Mouse (Mus musculus): Measurements from ENCODE around the gene Xylb. TPM values are rescaled to one million over a fixed set of nuclear protein-coding genes. Genes with fewer than 3 reads are reported as not detected.

Xylb gene
- polyA plus RNA-seq, 1 experiment: 7.8 TPM

DNA sequence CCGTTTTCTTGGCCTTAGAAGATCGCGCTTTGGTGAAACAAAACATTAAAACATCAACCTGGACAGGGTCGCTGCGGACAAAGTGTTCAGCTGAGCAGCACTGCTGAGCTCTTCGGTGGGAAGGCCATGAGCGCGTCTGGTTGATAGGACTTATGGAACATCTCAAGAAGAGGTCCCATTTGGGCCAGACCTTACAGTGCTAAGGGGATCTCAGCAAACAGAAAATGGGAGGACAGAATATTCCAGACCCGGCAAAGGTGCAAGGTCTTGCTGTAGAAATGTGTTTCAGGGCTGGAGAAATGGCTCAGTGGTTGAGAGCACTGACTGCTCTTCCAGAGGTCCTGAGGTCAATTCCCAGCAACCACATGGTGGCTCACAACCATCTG lies 33.9 kb upstream of the Xylb start:
- no peak for TF ChIP-seq POLR2A (IDR thresholded peaks at IDR 0.05; ENCODE audit: extremely low read depth, insufficient read depth, low read length)
- no peak for TF ChIP-seq CTCF (IDR thresholded peaks at IDR 0.05; ENCODE audit: extremely low read depth, insufficient read depth, low read length)
- peak overlapping the region; percentile 99 for H3K4me3 ChIP-seq (ENCODE audit: insufficient read depth, low read length)

DNA sequence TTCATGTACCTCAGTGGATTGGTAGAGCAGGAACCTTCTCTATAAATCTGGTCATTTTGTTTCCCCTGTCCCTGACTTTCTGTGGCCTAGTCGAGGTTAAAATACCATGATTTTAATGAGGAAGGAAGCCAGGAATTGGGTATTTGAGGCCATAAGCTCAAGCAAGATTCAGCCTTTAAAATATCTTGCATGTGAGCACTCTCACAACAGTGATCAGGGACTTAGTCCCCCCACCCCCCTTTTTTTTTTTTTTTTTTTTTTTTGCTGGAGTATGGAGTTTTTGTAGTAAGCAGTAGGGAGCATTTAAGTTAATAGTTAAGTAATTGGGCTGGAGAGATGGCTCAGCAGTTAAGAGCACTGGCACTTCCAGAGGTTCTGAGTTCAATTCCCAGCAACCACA lies 33.1 kb upstream of the Xylb start:
- TF ChIP-seq POLR2A (IDR thresholded peaks at IDR 0.05; ENCODE audit: extremely low read depth, insufficient read depth, low read length): no peak
- TF ChIP-seq CTCF (IDR thresholded peaks at IDR 0.05; ENCODE audit: extremely low read depth, insufficient read depth, low read length): no peak
- peaks cover 2% of the 10 kb centered on the region; the same call in 1 of the 2 replicates for H3K4me1 ChIP-seq (ENCODE audit: control insufficient read depth, insufficient read depth, low read length)
- H3K27ac ChIP-seq (ENCODE audit: insufficient read depth, low read length): no peak overlapping the region
- no peak overlapping the region for H3K4me3 ChIP-seq (ENCODE audit: insufficient read depth, low read length)

More for the DNA sequence above, 33.9 kb upstream of the Xylb start:
- Histone ChIP-seq H3K27ac (ENCODE audit: insufficient read depth, low read length) (peak overlapping the region; percentile 75), H3K4me1 (ENCODE audit: control insufficient read depth, insufficient read depth, low read length) (peaks cover 2% of the 10 kb centered on the region; the same call in 1 of the 2 replicates)

- Histone ChIP-seq H3K27ac (ENCODE audit: insufficient read depth, low read length) (no peak overlapping the region), H3K4me3 (ENCODE audit: insufficient read depth, low read length) (no peak overlapping the region), H3K4me1 (ENCODE audit: control insufficient read depth, insufficient read depth, low read length) (no peaks in the 10 kb centered on the region)
- no peak for TF ChIP-seq CTCF (IDR thresholded peaks at IDR 0.05; ENCODE audit: extremely low read depth, insufficient read depth, low read length)
- TF ChIP-seq POLR2A (IDR thresholded peaks at IDR 0.05; ENCODE audit: extremely low read depth, insufficient read depth, low read length): no peak
These were observed 28.7 kb upstream of the Xylb start for GRCm38 (mm10) chr9:119328488-119328887.

GRCm38 (mm10) chr9:119330186-119330963 lies 26.8 kb upstream of the Xylb start:
- Histone ChIP-seq H3K27ac (ENCODE audit: insufficient read depth, low read length) (no peak overlapping the region), H3K4me3 (ENCODE audit: insufficient read depth, low read length) (no peak overlapping the region), H3K4me1 (ENCODE audit: control insufficient read depth, insufficient read depth, low read length) (no peaks in the 10 kb centered on the region)
- TF ChIP-seq POLR2A (IDR thresholded peaks at IDR 0.05; ENCODE audit: extremely low read depth, insufficient read depth, low read length): no peak
- no peak for TF ChIP-seq CTCF (IDR thresholded peaks at IDR 0.05; ENCODE audit: extremely low read depth, insufficient read depth, low read length)

DNA sequence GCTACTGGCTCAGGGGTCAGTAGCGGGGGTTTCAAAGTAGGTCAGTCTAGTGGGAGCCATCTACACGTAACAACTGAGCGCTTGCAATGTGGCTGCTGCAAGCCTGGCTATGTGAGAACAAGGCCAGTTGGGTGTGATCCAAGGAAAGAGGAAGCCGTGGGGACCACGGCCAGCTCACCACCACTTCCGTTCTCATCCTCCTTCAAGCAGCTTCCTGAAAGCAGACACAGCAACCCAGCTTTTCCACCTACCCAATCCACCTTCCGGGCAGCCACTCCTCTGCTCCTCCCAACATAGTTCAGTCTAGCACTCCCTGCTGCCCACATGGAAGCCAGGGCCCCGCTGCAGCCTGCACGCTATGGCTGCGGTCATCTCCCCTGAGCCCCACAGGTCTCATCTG lies 22.9 kb upstream of the Xylb start:
- H3K27ac ChIP-seq (ENCODE audit: insufficient read depth, low read length): peak overlapping the region; percentile 31
- no peaks in the 10 kb centered on the region; the same call in 1 of the 2 replicates for H3K4me1 ChIP-seq (ENCODE audit: control insufficient read depth, insufficient read depth, low read length)
- TF ChIP-seq CTCF (IDR thresholded peaks at IDR 0.05; ENCODE audit: extremely low read depth, insufficient read depth, low read length): no peak
- TF ChIP-seq POLR2A (IDR thresholded peaks at IDR 0.05; ENCODE audit: extremely low read depth, insufficient read depth, low read length): no peak
- no peak overlapping the region for H3K4me3 ChIP-seq (ENCODE audit: insufficient read depth, low read length)

- Histone ChIP-seq H3K4me1 (ENCODE audit: control insufficient read depth, insufficient read depth, low read length) (no peaks in the 10 kb centered on the region; the same call in 1 of the 2 replicates), H3K4me3 (ENCODE audit: insufficient read depth, low read length) (no peak overlapping the region), H3K27ac (ENCODE audit: insufficient read depth, low read length) (peak overlapping the region; percentile 31)
- 0 out of 2 replicates have a peak, but pooled peaks have one; percentile 35 for TF ChIP-seq POLR2A (IDR thresholded peaks at IDR 0.05; ENCODE audit: extremely low read depth, insufficient read depth, low read length)
- no peak for TF ChIP-seq CTCF (IDR thresholded peaks at IDR 0.05; ENCODE audit: extremely low read depth, insufficient read depth, low read length)
These were observed 22.3 kb upstream of the Xylb start for GRCm38 (mm10) chr9:119334834-119335233.

GRCm38 (mm10) chr9:119335571-119335970 lies 21.6 kb upstream of the Xylb start:
- H3K4me1 ChIP-seq (ENCODE audit: control insufficient read depth, insufficient read depth, low read length): no peaks in the 10 kb centered on the region; the same call in 1 of the 2 replicates
- no peak overlapping the region for H3K4me3 ChIP-seq (ENCODE audit: insufficient read depth, low read length)
- TF ChIP-seq POLR2A (IDR thresholded peaks at IDR 0.05; ENCODE audit: extremely low read depth, insufficient read depth, low read length): no peak
- no peak for TF ChIP-seq CTCF (IDR thresholded peaks at IDR 0.05; ENCODE audit: extremely low read depth, insufficient read depth, low read length)
- H3K27ac ChIP-seq (ENCODE audit: insufficient read depth, low read length): no peak overlapping the region

- no peak overlapping the region for H3K4me3 ChIP-seq (ENCODE audit: insufficient read depth, low read length)
- H3K27ac ChIP-seq (ENCODE audit: insufficient read depth, low read length): no peak overlapping the region
- TF ChIP-seq POLR2A (IDR thresholded peaks at IDR 0.05; ENCODE audit: extremely low read depth, insufficient read depth, low read length) (no peak), CTCF (IDR thresholded peaks at IDR 0.05; ENCODE audit: extremely low read depth, insufficient read depth, low read length) (no peak)
- peaks cover 3% of the 10 kb centered on the region for H3K4me1 ChIP-seq (ENCODE audit: control insufficient read depth, insufficient read depth, low read length)
These were observed 19.3 kb upstream of the Xylb start for GRCm38 (mm10) chr9:119337842-119338241.

DNA sequence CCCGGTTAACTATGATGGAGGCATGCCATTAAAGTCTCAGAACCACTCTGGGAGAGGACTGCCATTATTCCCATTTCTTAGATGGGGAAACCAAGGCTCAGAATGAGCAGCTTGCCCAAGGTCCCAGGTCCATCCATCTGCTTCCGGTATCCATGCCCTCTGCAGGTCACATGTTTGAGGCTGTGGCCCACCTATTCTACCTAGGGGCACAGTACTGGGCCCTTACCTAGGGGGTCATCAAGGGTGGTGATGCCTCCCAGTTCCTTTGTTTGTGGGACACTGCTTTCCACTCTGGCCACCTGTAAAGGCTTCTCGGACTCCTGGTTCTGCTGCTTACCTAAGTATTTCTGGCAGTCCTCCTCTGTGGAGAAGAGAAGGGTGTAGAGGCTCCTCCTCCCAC lies 18.8 kb upstream of the Xylb start:
- TF ChIP-seq POLR2A (IDR thresholded peaks at IDR 0.05; ENCODE audit: extremely low read depth, insufficient read depth, low read length) (no peak), CTCF (IDR thresholded peaks at IDR 0.05; ENCODE audit: extremely low read depth, insufficient read depth, low read length) (no peak)
- Histone ChIP-seq H3K4me1 (ENCODE audit: control insufficient read depth, insufficient read depth, low read length) (peaks cover 3% of the 10 kb centered on the region), H3K4me3 (ENCODE audit: insufficient read depth, low read length) (no peak overlapping the region), H3K27ac (ENCODE audit: insufficient read depth, low read length) (no peak overlapping the region)

DNA sequence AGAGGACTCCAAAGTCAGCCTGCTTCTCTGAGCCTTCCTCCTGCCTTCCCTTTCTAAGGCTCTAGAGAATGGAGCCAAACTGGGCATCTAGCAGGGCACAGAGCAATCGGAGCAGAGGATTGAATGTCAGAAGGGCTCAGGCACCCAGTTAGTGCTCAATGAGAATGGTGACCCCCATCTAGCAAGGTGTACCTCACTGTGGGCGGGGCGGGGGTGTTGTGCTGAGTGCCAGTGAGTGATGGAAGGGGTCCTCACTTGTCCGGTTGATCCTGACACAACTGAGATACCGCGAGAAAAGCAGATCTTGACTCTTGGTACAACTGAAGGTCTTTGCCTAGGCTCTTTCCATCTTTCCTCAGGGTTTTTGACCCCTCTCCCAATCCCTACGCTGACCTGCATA lies 18.1 kb upstream of the Xylb start:
- H3K4me3 ChIP-seq (ENCODE audit: insufficient read depth, low read length): peak overlapping the region; percentile 56
- H3K4me1 ChIP-seq (ENCODE audit: control insufficient read depth, insufficient read depth, low read length): peaks cover 3% of the 10 kb centered on the region
- no peak overlapping the region for H3K27ac ChIP-seq (ENCODE audit: insufficient read depth, low read length)
- TF ChIP-seq CTCF (IDR thresholded peaks at IDR 0.05; ENCODE audit: extremely low read depth, insufficient read depth, low read length) (no peak), POLR2A (IDR thresholded peaks at IDR 0.05; ENCODE audit: extremely low read depth, insufficient read depth, low read length) (no peak)
